Mouse (Mus musculus) MEL (cell line): ENCODE results near the gene Fam213b. TPM values are rescaled to one million over a fixed set of nuclear protein-coding genes. Genes with fewer than 3 reads are reported as not detected.
A peak's percentile ranks its signal among the peaks of the same experiment; 100 is the strongest.

Experiments
- DNase-seq: peaks from one replicate; pipeline ENCODE4 v3.0.0; 2011; ENCODE audit warnings: low read depth, low spot score
- H3K27ac ChIP-seq: 2 replicates; pipeline ENCODE4 v1.5.1; 2012; ENCODE audit warnings: low read depth, mild to moderate bottlenecking, control low read depth, low read length, moderate library complexity; ENCODE audit not compliant: control insufficient read depth
- H3K27me3 ChIP-seq, 2 experiments: fragments of 150-350 bp in 1 of 2; sonication (generic) in 1 of 2; 2 replicates each; pipeline ENCODE4 v1.6.1; 2012; ENCODE audit warnings: low read length in 2 of 2, mild to moderate bottlenecking in 2 of 2, improper control_type of control experiment in 1 of 2, moderate library complexity in 1 of 2; ENCODE audit not compliant: insufficient read depth in 2 of 2, control insufficient read depth in 1 of 2
- H3K36me3 ChIP-seq, 2 experiments: 2 replicates each; pipeline ENCODE4 v1.6.1; 2012 to 2014; ENCODE audit warnings: low read length in 2 of 2, improper control_type of control experiment in 1 of 2, inconsistent platforms in 1 of 2, mild to moderate bottlenecking in 1 of 2; ENCODE audit not compliant: insufficient read depth in 2 of 2, control insufficient read depth in 1 of 2
- H3K4me1 ChIP-seq, 2 experiments: fragments of 150-350 bp in 1 of 2; sonication (generic) in 1 of 2; 2 replicates each; pipeline ENCODE4 v1.6.1; 2012; ENCODE audit warnings: low read length in 2 of 2, improper control_type of control experiment in 1 of 2, mild to moderate bottlenecking in 1 of 2; ENCODE audit not compliant: insufficient read depth in 2 of 2, control insufficient read depth in 1 of 2
- H3K4me3 ChIP-seq, 2 experiments: fragments of 150-350 bp in 1 of 2; sonication (generic) in 1 of 2; 2 replicates each; pipeline ENCODE4 v1.5.1; 2012; ENCODE audit warnings: low read depth in 2 of 2, low read length in 2 of 2, mild to moderate bottlenecking in 2 of 2, moderate library complexity in 2 of 2, control low read depth in 1 of 2, improper control_type of control experiment in 1 of 2; ENCODE audit not compliant: control insufficient read depth in 1 of 2, insufficient read depth in 1 of 2
- H3K79me2 ChIP-seq: 2 replicates; pipeline ENCODE4 v1.6.1; 2012; ENCODE audit warnings: mild to moderate bottlenecking, low read length, moderate library complexity; ENCODE audit not compliant: control insufficient read depth, poor library complexity, insufficient read depth
- H3K9ac ChIP-seq: 2 replicates; pipeline ENCODE4 v1.6.1; 2012; ENCODE audit warnings: low read depth, mild to moderate bottlenecking, control low read depth, low read length, moderate library complexity; ENCODE audit not compliant: control insufficient read depth, poor library complexity, severe bottlenecking
- H3K9me3 ChIP-seq: fragments of 150-350 bp; sonication (generic); replicated peaks from 2 replicates; pipeline ENCODE4 v1.6.1; 2012; ENCODE audit warnings: mild to moderate bottlenecking, low read length, improper control_type of control experiment, moderate library complexity; ENCODE audit not compliant: insufficient read depth
- CTCF ChIP-seq, 3 experiments: IDR thresholded peaks in 2 of 3; conservative IDR thresholded peaks in 1 of 3; 2 replicates each; pipeline ENCODE4 v1.5.1; 2011 to 2012; ENCODE audit warnings: low read length in 3 of 3, low read depth in 2 of 3, mild to moderate bottlenecking in 2 of 3, improper control_type of control experiment in 1 of 3, inconsistent platforms in 1 of 3, mixed read lengths in 1 of 3, moderate library complexity in 1 of 3; ENCODE audit not compliant: control insufficient read depth in 1 of 3, insufficient read depth in 1 of 3, poor library complexity in 1 of 3, severe bottlenecking in 1 of 3
- GATA1 ChIP-seq: IDR thresholded peaks from 2 replicates; pipeline ENCODE4 v1.6.1; 2011; ENCODE audit warnings: low read depth, low read length, improper control_type of control experiment
- HCFC1 ChIP-seq: IDR thresholded peaks from 2 replicates; pipeline ENCODE4 v1.6.1; 2012; ENCODE audit warnings: low read depth, mild to moderate bottlenecking, inconsistent platforms, low read length, improper control_type of control experiment, moderate library complexity
- MEF2A ChIP-seq: IDR thresholded peaks from 2 replicates; pipeline ENCODE4 v1.6.1; 2014; ENCODE audit warnings: low read depth, mild to moderate bottlenecking, inconsistent platforms, low read length, improper control_type of control experiment; ENCODE audit not compliant: poor library complexity, insufficient replicate concordance, severe bottlenecking; ENCODE audit errors: extremely low read depth
- MXI1 ChIP-seq: IDR thresholded peaks from 2 replicates; pipeline ENCODE4 v1.6.1; 2011; ENCODE audit warnings: mild to moderate bottlenecking, low read depth, low read length, improper control_type of control experiment
- MYC ChIP-seq: IDR thresholded peaks from 2 replicates; pipeline ENCODE4 v1.6.1; 2011; ENCODE audit warnings: low read depth, mild to moderate bottlenecking, low read length, improper control_type of control experiment, moderate library complexity
- NRF1 ChIP-seq: IDR thresholded peaks from 2 replicates; pipeline ENCODE4 v1.6.1; 2014; ENCODE audit warnings: low read depth, mild to moderate bottlenecking, inconsistent platforms, low read length, improper control_type of control experiment, moderate library complexity; ENCODE audit not compliant: poor library complexity, insufficient read depth, severe bottlenecking
- POLR2A ChIP-seq, 2 experiments: IDR thresholded peaks; 2 replicates each; pipeline ENCODE4 v1.6.1; 2011 to 2012; ENCODE audit warnings: low read length in 2 of 2, mild to moderate bottlenecking in 2 of 2, control low read depth in 1 of 2, improper control_type of control experiment in 1 of 2, low read depth in 1 of 2, moderate library complexity in 1 of 2; ENCODE audit not compliant: control insufficient read depth in 1 of 2, insufficient read depth in 1 of 2, poor library complexity in 1 of 2
- POLR2AphosphoS5 ChIP-seq: IDR thresholded peaks from 2 replicates; pipeline ENCODE4 v1.6.1; 2012; ENCODE audit warnings: low read depth, borderline replicate concordance, mild to moderate bottlenecking, inconsistent platforms, low read length, moderate library complexity, mixed read lengths
- RAD21 ChIP-seq: IDR thresholded peaks from 2 replicates; pipeline ENCODE4 v1.6.1; 2011; ENCODE audit warnings: mild to moderate bottlenecking, low read depth, low read length, improper control_type of control experiment
- SIN3A ChIP-seq: IDR thresholded peaks from 2 replicates; pipeline ENCODE4 v1.6.1; 2012; ENCODE audit warnings: low read length, improper control_type of control experiment, inconsistent platforms
- SMC3 ChIP-seq: IDR thresholded peaks from 2 replicates; pipeline ENCODE4 v1.6.1; 2011; ENCODE audit warnings: low read depth, low read length, improper control_type of control experiment
- ZKSCAN1 ChIP-seq: IDR thresholded peaks from 2 replicates; pipeline ENCODE4 v1.6.1; 2012; ENCODE audit warnings: low read depth, mild to moderate bottlenecking, inconsistent platforms, low read length, improper control_type of control experiment, moderate library complexity
- ZMIZ1 ChIP-seq: IDR thresholded peaks from 2 replicates; pipeline ENCODE4 v1.6.1; 2012; ENCODE audit warnings: low read depth, mild to moderate bottlenecking, inconsistent platforms, low read length, improper control_type of control experiment, moderate library complexity
- polyA plus RNA-seq, 2 experiments: library from polyadenylated mRNA; stranded (reverse) in 1 of 2; unstranded in 1 of 2; fragments of >175 nt in 1 of 2; fragments of >200 nt in 1 of 2; gene quantifications; 2 replicates each; pipeline versions ENCODE4 v1.2.1 to v1.2.4; 2012; ENCODE audit warnings: low replicate concordance in 2 of 2, low read depth in 1 of 2; ENCODE audit not compliant: insufficient read length in 2 of 2, insufficient read depth in 1 of 2, missing spikeins in 1 of 2
- total RNA-seq: library from RNA; depleted of rRNA; stranded (reverse); fragments of 300-350 nt; gene quantifications from 2 replicates; pipeline ENCODE4 v1.2.3, GENCODE M21; 2012

The Fam213b gene
- total and polyA plus RNA-seq, 3 experiments = not detected

DNA sequence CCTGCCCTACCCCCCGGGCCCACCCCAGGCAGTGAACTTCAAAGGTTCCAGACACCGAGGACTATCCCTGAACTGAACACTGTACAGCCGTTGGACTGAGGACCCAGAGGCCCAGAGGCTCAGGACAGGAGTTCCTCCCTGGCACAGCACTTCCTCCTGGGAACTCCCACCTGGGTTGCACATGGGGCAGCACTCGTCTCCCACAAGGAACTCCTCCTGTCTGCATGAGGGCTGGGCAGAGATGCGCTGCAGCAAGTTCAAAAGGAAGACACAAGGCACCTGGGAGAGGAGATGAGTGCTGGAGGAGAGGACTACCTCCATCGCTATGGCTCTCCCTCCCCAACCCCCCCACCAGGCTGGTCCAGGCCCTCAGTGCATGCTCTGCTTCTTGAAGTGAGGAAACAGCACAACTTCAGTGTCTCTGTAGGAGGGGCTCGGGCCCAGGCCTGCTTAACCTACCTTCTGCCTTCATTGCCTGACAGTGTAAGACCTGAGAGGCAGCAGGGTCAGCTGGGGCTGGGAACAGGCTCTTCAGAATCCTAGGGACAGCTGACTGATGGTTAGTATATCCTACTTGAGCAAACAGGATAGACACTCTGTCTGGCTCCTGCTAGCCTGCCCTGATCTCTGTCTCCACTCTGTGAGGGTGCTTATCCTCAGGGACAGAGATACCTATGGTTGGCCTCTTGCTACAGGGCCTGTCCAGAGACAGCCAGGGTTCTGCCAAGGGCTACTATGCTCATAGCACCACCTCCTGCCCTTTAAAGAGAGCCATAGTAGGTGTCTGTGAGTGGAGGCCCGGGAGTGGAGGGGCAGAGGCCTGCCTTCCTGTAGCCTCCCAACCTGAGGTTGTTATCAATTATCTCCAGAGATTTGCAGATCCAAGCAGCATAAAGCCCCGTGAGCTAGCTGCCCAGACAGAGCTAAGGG lies 28.3 kb upstream of the Fam213b start:
- Histone ChIP-seq H3K79me2 (no peaks in the 10 kb centered on the region; the same call in none of the 2 replicates), H3K4me1 (peaks cover 3 to 24% of the 10 kb centered on the region in 2 experiments; a peak in 3 of 4 replicates), H3K9me3 (no peaks in the 10 kb centered on the region), H3K27me3 (no peaks in the 10 kb centered on the region), H3K27ac (peak overlapping the region; percentile 89), H3K36me3 (peaks cover 0 to 4% of the 10 kb centered on the region in 2 experiments; a peak in 1 of 4 replicates), H3K4me3 (peak overlapping the region; percentile 58 to 76), H3K9ac (peak overlapping the region; percentile 67)
- TF ChIP-seq POLR2AphosphoS5 (no peak), GATA1 (peak; percentile 28; the same call in 1 of the 2 replicates), SIN3A (peak; percentile 13; the same call in 1 of the 2 replicates), MXI1 (no peak; the same call in 1 of the 2 replicates)
- no peak for DNase-seq

DNA sequence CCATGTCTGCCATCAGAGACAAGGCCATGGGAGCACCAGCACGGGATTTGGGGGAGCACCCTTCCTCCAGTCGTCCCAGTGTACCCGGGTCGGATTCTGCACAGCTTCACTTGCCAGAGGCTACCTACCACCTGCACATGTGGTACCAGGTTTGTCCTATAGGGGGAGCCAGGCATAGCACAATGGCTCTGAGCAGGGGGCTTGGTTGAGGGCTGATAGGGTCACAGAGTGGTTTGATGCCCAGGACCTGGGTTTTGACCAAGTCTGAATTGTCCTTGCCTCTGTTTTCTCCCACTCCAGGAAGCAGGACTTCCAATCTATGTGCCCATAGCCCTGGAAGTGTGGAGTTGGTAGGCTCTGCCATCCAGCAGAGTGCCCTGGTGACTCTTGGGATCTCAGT lies 26.5 kb upstream of the Fam213b start:
- H3K79me2 ChIP-seq = no peaks in the 10 kb centered on the region; the same call in none of the 2 replicates
- H3K9ac ChIP-seq = no peak overlapping the region
- no peaks in the 10 kb centered on the region for H3K9me3 ChIP-seq
- H3K4me1 ChIP-seq = peaks cover 3 to 24% of the 10 kb centered on the region in 2 experiments; a peak in 3 of 4 replicates
- H3K36me3 ChIP-seq = peaks cover 0 to 4% of the 10 kb centered on the region in 2 experiments; a peak in 1 of 4 replicates
- H3K27me3 ChIP-seq = no peaks in the 10 kb centered on the region
- DNase-seq = peak; percentile 58
- no peak overlapping the region for H3K4me3 ChIP-seq
- H3K27ac ChIP-seq = no peak overlapping the region
- TF ChIP-seq SMC3 = peak; percentile 23; the same call in 1 of the 2 replicates
- peak; percentile 3 for TF ChIP-seq RAD21
- TF ChIP-seq MEF2A = no peak
- TF ChIP-seq CTCF (IDR thresholded peaks at IDR 0.05 in 2 of 3, conservative IDR thresholded peaks at IDR 0.05 in 1 of 3; ENCODE audit: control insufficient read depth in 1 of 3, insufficient read depth in 1 of 3, low read depth in 2 of 3, low read length in 3 of 3, poor library complexity in 1 of 3, severe bottlenecking in 1 of 3) = peak; percentile 67 to 96 (median 68)
- TF ChIP-seq ZKSCAN1 = no peak

DNA sequence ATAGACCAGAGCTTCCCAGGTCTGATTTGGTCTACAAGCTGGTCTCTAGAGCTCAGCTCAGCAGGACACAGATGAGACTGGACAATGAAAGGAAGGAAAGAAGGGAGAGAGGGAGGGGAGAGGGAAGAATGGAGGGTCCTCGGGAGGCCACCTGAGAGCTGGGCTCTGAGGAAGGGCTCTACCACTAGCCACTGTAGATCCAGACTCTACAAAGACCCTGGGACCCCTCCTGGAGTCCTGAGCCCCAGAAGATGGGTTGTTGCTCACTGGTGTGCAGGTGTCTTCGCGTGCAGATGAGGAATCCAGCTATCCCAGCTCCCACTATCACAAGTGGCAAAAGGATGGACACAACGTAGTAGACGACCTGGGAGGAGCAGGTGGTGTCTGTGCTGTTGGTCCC lies 24.0 kb upstream of the Fam213b start:
- Histone ChIP-seq H3K79me2 (no peaks in the 10 kb centered on the region; the same call in 1 of the 2 replicates), H3K9ac (no peak overlapping the region), H3K36me3 (no peaks in the 10 kb centered on the region), H3K9me3 (no peaks in the 10 kb centered on the region), H3K4me1 (peaks cover 0 to 10% of the 10 kb centered on the region in 2 experiments; a peak in 2 of 4 replicates), H3K4me3 (no peak overlapping the region), H3K27ac (no peak overlapping the region), H3K27me3 (no peaks in the 10 kb centered on the region)
- TF ChIP-seq HCFC1 = no peak
- no peak for TF ChIP-seq MYC
- no peak for TF ChIP-seq RAD21
- no peak for TF ChIP-seq NRF1
- no peak for TF ChIP-seq ZMIZ1
- no peak for TF ChIP-seq POLR2A (IDR thresholded peaks at IDR 0.05; ENCODE audit: control insufficient read depth in 1 of 2, insufficient read depth in 1 of 2, low read depth in 1 of 2, low read length in 2 of 2, poor library complexity in 1 of 2)
- DNase-seq = no peak
